Mouse (Mus musculus) liver, embryonic 14.5 days (tissue): ENCODE measurements around the gene Irf1. TPM values are rescaled to one million over a fixed set of nuclear protein-coding genes. Genes with fewer than 3 reads are reported as not detected.

ENCODE experiments used
- ATAC-seq: fragments of 200-750 bp; cut with Nextera tagmentation; 2 replicates; pipeline ENCODE4 v1.8.0; 2017; ENCODE audit warnings: moderate number of reproducible peaks, mild to moderate bottlenecking, moderate library complexity; ENCODE audit not compliant: insufficient read depth
- DNase-seq, 3 experiments: peaks; one replicate each; pipeline ENCODE4 v3.0.0-alpha.2; 2012 to 2013; ENCODE audit warnings: low read depth in 3 of 3, low spot score in 3 of 3
- H3K27ac ChIP-seq: fragments of 300-500 bp; sonication (generic); 2 replicates; pipeline ENCODE4 v1.5.1; 2014; ENCODE audit warnings: moderate library complexity, mild to moderate bottlenecking, control low read depth, inconsistent platforms
- H3K27me3 ChIP-seq: fragments of 300-500 bp; sonication (generic); 2 replicates; pipeline ENCODE4 v1.6.1; 2014; ENCODE audit warnings: mild to moderate bottlenecking, low read length, moderate library complexity; ENCODE audit not compliant: control insufficient read depth, insufficient read depth
- H3K36me3 ChIP-seq: fragments of 300-500 bp; sonication (generic); replicated peaks from 2 replicates; pipeline ENCODE4 v1.6.1; 2014; ENCODE audit warnings: low read depth; ENCODE audit not compliant: control insufficient read depth, insufficient read depth
- H3K4me1 ChIP-seq, 2 experiments: fragments of 200-500 bp in 1 of 2; fragments of 300-500 bp in 1 of 2; sonication (generic) in 1 of 2; replicated peaks; 2 replicates each; pipeline ENCODE4 v1.6.1; 2012 to 2014; ENCODE audit warnings: antibody characterized with exemption in 1 of 2, inconsistent platforms in 1 of 2, low read length in 1 of 2; ENCODE audit not compliant: control insufficient read depth in 2 of 2, insufficient read depth in 2 of 2
- H3K4me2 ChIP-seq: fragments of 300-500 bp; sonication (generic); 2 replicates; pipeline ENCODE4 v1.6.1; 2014; ENCODE audit warnings: low read depth, mild to moderate bottlenecking, control low read depth, moderate library complexity
- H3K4me3 ChIP-seq, 2 experiments: fragments of 200-500 bp in 1 of 2; fragments of 300-500 bp in 1 of 2; sonication (generic) in 1 of 2; 2 replicates each; pipeline ENCODE4 v1.5.1; 2012 to 2014; ENCODE audit warnings: low read depth in 2 of 2, low read length in 2 of 2, mild to moderate bottlenecking in 2 of 2, control low read depth in 1 of 2, inconsistent platforms in 1 of 2, moderate library complexity in 1 of 2; ENCODE audit not compliant: insufficient read depth in 1 of 2
- H3K9ac ChIP-seq: fragments of 300-500 bp; sonication (generic); replicated peaks from 2 replicates; pipeline ENCODE4 v1.6.1; 2014; ENCODE audit warnings: mild to moderate bottlenecking, control low read depth, moderate library complexity
- H3K9me3 ChIP-seq: fragments of 300-500 bp; sonication (generic); 2 replicates; pipeline ENCODE4 v1.6.1; 2016; ENCODE audit warnings: low read length, mixed read lengths; ENCODE audit not compliant: control insufficient read depth
- CTCF ChIP-seq: IDR thresholded peaks from 2 replicates; pipeline ENCODE4 v1.5.1; 2016; ENCODE audit warnings: antibody characterized with exemption, low read depth, control low read depth
- EP300 ChIP-seq: IDR thresholded peaks from 2 replicates; pipeline ENCODE4 v1.6.1; 2016; ENCODE audit warnings: antibody characterized with exemption, low read depth
- WGBS: fragments of 180-500 bp; shearing (Covaris S2); extraction: QIAGEN DNeasy Blood & Tissue Kit; methylation state at CpG from one replicate; pipeline ENCODE4 v1.1.7; 2014; ENCODE audit not compliant: insufficient replicate concordance; 5-methylcytosine and 5-hydroxymethylcytosine counted together
- polyA plus RNA-seq, 2 experiments: library from polyadenylated mRNA; depleted of rRNA in 1 of 2; stranded (reverse) in 1 of 2; unstranded in 1 of 2; fragments of >200 nt; fragmentation: Nextera tagmentation in 1 of 2; extraction: Ambion mirVana in 1 of 2; gene quantifications; 2 replicates each; pipeline versions ENCODE4 v1.2.1 to v1.2.3; 2012 to 2014

Gene Irf1
- polyA plus RNA-seq, 2 experiments, result 5.4 to 8.1 TPM

DNA sequence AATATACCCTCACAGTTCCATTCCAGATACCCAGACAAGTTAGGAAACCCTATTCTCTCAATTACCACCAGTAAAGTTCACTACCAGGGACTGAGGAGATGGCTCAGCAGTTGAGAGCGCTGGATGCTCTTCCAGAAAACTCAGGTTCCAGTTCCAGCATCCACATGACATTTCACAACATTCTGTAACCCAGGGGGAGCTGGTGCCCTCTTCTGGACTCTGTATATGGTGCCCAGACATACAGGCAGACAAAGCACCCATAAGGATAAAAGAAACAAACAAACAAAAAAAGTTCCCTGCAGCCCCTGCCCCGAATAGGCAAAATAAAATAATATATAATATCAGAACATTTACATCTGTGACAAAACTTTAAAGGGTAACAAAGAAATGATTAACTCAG lies 35.4 kb upstream of the Irf1 start:
- no peak overlapping the region for H3K4me2 ChIP-seq
- no peaks in the 10 kb centered on the region for H3K9me3 ChIP-seq
- DNase-seq, result no peak
- H3K4me3 ChIP-seq, result no peak overlapping the region
- 0 out of 2 replicates have a peak, but pooled peaks have one; percentile 11 for TF ChIP-seq CTCF
- TF ChIP-seq EP300, result no peak
- 52% methylated on average over 2 of the region's 2 CpGs for WGBS
- no peaks in the 10 kb centered on the region for H3K4me1 ChIP-seq
- ATAC-seq, result no peak
- H3K9ac ChIP-seq, result no peak overlapping the region
- H3K36me3 ChIP-seq, result no peaks in the 10 kb centered on the region
- no peak overlapping the region for H3K27ac ChIP-seq
- no peaks in the 10 kb centered on the region for H3K27me3 ChIP-seq

DNA sequence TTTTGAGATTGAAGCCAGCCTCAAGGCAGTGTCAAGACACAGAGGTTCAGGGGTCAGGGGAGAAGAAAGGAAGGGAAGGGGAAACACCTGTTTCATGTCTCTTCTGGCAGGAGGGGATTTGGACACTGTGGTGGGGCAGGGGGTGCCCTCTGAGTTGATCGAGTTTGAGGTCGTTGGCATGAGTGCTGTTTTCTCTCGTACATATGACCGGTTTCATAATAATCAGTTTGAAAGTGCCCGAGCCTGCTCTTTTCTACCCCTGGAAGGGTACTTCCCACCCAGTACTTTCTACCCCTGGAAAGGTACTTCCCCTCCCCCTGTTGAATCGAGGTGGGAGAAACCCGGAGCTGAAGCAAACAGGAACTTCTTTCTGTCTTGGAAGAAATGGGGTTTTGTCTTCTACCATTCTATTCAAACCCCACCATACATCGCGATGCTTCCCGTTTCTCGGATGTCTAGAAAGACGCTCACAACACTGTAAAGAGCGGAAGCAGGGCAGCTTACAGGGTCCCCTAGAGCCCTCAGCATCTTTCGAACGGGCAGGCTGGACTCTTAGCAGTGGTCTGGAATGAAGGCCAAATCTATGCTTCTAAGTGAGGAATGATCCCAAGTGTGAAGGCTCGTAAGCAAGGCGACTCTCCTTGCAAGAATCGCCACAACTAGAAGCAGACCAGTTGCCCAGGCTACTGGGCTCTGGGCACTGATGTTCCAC lies 34.7 kb upstream of the Irf1 start:
- Histone ChIP-seq H3K27me3 (no peaks in the 10 kb centered on the region), H3K27ac (no peak overlapping the region), H3K9me3 (no peaks in the 10 kb centered on the region), H3K4me3 (no peak overlapping the region), H3K4me2 (peak overlapping the region; percentile 52; the same call in 1 of the 2 replicates), H3K36me3 (no peaks in the 10 kb centered on the region), H3K4me1 (no peaks in the 10 kb centered on the region), H3K9ac (no peak overlapping the region)
- ATAC-seq (no peak), DNase-seq (no peak)
- no peak for TF ChIP-seq EP300
- TF ChIP-seq CTCF, result no peak
- WGBS, result 46% methylated on average over 18 of the region's 18 CpGs

DNA sequence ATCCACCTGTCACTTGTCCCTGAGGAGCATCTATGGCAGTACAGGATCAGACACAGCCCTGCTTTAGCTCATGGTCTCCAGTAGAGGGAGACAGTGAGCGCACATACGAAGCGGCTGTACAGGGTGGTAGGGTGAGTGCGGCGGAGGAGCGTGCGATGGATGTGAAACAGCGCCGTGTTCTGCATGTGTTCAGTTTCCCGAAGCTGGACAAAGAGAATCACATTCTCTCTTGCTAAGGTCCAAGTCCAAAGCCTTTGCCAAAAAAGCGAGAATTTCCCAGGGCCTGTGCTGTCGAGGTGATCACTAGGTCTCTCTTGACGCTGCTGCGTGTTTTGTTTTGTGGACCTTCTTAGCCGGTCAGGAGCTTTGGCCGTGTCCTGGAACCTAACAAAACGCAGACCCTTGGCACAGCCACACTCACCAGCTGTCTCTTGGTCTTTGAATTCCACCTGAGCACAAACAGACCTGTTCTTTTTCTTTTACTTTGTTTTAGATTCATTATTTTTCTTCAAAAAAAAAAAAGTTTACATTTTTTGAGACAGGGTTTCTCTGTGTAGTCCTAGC lies 34.0 kb upstream of the Irf1 start:
- DNase-seq (peak; percentile 54 to 58 (median 55)), ATAC-seq (0 out of 2 replicates have a peak, but pooled peaks have one; percentile 48)
- H3K36me3 ChIP-seq, result no peaks in the 10 kb centered on the region
- peak overlapping the region; percentile 52 for H3K4me2 ChIP-seq
- no peak overlapping the region for H3K9ac ChIP-seq
- H3K27ac ChIP-seq, result no peak overlapping the region
- no peaks in the 10 kb centered on the region for H3K9me3 ChIP-seq
- peak; percentile 98 for TF ChIP-seq CTCF
- TF ChIP-seq EP300, result no peak
- no peaks in the 10 kb centered on the region for H3K4me1 ChIP-seq
- WGBS, result 24% methylated on average over 17 of the region's 17 CpGs
- H3K27me3 ChIP-seq, result no peaks in the 10 kb centered on the region
- H3K4me3 ChIP-seq, result no peak overlapping the region

DNA sequence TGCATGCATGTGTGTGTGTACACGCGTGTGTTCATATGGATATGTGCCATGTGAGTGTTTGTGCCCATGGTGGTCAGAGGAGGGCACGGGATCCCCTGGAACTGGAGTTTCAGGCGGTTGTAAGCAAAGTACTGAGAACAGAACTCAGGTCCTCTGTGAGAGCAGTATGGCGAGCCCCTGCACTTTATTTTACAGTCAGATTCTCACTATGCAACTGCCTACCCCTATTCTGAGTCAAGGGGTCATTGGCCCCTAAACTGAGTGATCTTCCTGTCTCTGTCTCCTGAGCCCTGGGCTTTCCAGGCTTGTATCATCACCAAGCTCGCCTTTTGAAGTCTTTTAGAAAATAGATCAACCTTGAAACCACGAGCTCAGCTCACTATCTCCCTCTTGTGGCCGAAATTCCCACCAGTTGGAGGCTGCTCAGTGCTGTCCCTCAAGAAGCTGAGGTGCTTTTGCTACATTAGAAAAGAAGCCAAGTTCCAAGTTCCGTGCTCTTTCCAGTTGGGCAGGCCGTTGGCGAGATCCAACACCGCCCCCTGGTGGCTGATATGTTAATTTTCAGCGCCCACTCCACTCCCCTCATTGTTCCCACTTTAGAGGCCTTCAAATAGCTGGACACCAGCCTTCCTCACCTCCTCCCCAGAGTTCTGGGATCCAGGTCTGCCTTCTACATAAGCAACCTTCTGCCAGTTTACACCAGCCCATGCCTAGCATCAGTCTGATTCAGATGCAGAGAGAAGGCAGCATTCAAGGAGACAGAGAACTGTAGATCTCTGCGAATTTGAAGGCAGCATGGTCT lies 32.8 kb upstream of the Irf1 start:
- DNase-seq (peak; percentile 58 to 66 (median 60)), ATAC-seq (peak; percentile 63)
- Histone ChIP-seq H3K27ac (no peak overlapping the region), H3K9me3 (no peaks in the 10 kb centered on the region), H3K36me3 (no peaks in the 10 kb centered on the region), H3K27me3 (no peaks in the 10 kb centered on the region), H3K9ac (no peak overlapping the region), H3K4me1 (no peaks in the 10 kb centered on the region), H3K4me3 (no peak overlapping the region), H3K4me2 (no peak overlapping the region)
- WGBS, result 33% methylated on average over 14 of the region's 14 CpGs
- TF ChIP-seq CTCF (peak; percentile 88), EP300 (no peak)

DNA sequence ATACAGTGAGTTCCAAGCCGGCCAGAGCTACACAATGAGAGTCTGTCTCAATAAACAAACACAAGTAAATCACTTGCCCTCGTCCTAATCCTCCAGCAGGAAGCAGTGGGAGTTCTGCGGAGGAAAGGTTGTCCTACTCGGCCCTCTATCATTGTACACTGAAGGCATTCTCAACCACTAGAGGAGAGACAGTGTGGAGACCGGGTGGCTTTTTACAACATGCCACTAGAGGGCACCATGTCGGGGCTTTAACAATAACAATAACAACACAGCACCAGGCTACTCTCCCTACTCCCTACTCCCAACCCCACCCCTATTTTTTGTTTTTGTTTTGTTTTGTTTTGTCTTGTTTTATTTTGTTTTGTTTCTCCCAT lies 32.3 kb upstream of the Irf1 start:
- Histone ChIP-seq H3K9ac (no peak overlapping the region), H3K4me2 (no peak overlapping the region), H3K27ac (no peak overlapping the region), H3K9me3 (no peaks in the 10 kb centered on the region), H3K4me3 (no peak overlapping the region), H3K4me1 (no peaks in the 10 kb centered on the region), H3K36me3 (no peaks in the 10 kb centered on the region), H3K27me3 (no peaks in the 10 kb centered on the region)
- DNase-seq, result peak; percentile 37 to 53 (median 41)
- ATAC-seq, result peak; percentile 52; the same call in 1 of the 2 replicates
- WGBS, result 21% methylated on average over 6 of the region's 6 CpGs
- TF ChIP-seq EP300 (no peak), CTCF (peak; percentile 65)
